ENCODE assay signal across 12 mouse cellular contexts in the genomic region with DNA sequence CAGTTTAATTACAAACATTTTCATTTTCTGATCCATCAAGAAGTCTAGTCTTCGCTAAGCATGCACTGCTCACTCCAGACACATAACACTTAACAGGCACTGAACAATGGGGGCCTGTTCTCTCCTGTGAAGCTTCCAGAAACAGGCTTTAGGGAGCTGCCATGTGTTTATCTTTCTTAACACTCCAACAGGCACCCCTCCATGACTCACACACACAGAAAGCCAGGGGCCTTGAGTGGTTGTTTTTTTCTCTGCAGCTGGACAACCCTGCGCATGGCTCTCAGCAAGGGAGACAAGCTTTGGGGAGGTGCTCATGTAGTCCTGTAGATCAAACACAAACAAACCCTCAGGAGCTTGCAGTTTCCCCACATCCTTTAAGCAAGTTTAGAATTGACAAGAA.
DNase-seq lines count a peak whose midpoint lies in the region; ATAC-seq lines count a peak whose summit lies in the region.
"Had no signal": no experiment of that assay in that cellular context is flagged by ENCODE, and none has a peak within 500 bp of the region (broad histone marks: within the 10 kb centered on the region; RNA-seq: fewer than 3 reads in every experiment).

No protein-coding gene starts in this region.

- intact Hi-C loops in heart, postnatal 36 days (cut with DNase I) = no loop called here
- intact Hi-C loops in gastrocnemius, postnatal 14 days (cut with DNase I; ENCODE audit: low total_unique reads) = no loop called here

- WGBS in heart, embryonic 13.5 days = 24% methylated on average over 2 of the region's 2 CpGs
- 81% methylated on average over 2 of the region's 2 CpGs for WGBS in hindbrain, embryonic 14.5 days
- 57% methylated on average over 2 of the region's 2 CpGs for WGBS in hindbrain, embryonic 12.5 days

- no peak overlapping the region for H3K9ac ChIP-seq in heart, embryonic 13.5 days
- H3K9ac ChIP-seq in hindbrain, embryonic 14.5 days = no peak overlapping the region
- H3K9ac ChIP-seq in hindbrain, embryonic 12.5 days = no peak overlapping the region
- H3K9ac ChIP-seq: neural tube, embryonic 13.5 days had no signal

- no peak for DNase-seq in heart, postnatal 36 days
- DNase-seq in adrenal gland, postnatal 14 days = peak; percentile 14
- peak; percentile 27 for DNase-seq in forelimb bud, embryonic 11.5 days (ENCODE audit: low read depth, low spot score)
- peak; percentile 17 for DNase-seq in mesoderm, embryonic 11.5 days (ENCODE audit: low read depth, low spot score)
- DNase-seq in hindbrain, embryonic 14.5 days (ENCODE audit: low spot score) = no peak
- no peak for DNase-seq in gastrocnemius, postnatal 14 days
- DNase-seq: cerebellum, postnatal 36 days; gastrocnemius, postnatal 25 days; kidney, adult 8-10 months had no signal

- H3K9me3 ChIP-seq in heart, embryonic 13.5 days = no peaks in the 10 kb centered on the region
- H3K9me3 ChIP-seq in hindbrain, embryonic 14.5 days (ENCODE audit: control insufficient read depth, low read length) = no peaks in the 10 kb centered on the region
- no peaks in the 10 kb centered on the region for H3K9me3 ChIP-seq in hindbrain, embryonic 12.5 days (replicated peaks)
- H3K9me3 ChIP-seq: neural tube, embryonic 13.5 days had no signal

- H3K27me3 ChIP-seq in heart, embryonic 13.5 days (replicated peaks) = no peaks in the 10 kb centered on the region
- H3K27me3 ChIP-seq in hindbrain, embryonic 14.5 days (ENCODE audit: control insufficient read depth, insufficient read depth, low read length) = no peaks in the 10 kb centered on the region
- no peaks in the 10 kb centered on the region for H3K27me3 ChIP-seq in hindbrain, embryonic 12.5 days
- H3K27me3 ChIP-seq: neural tube, embryonic 13.5 days had no signal

- H3K36me3 ChIP-seq in heart, embryonic 13.5 days = no peaks in the 10 kb centered on the region
- H3K36me3 ChIP-seq in hindbrain, embryonic 14.5 days (replicated peaks; ENCODE audit: control insufficient read depth, insufficient read depth) = no peaks in the 10 kb centered on the region
- H3K36me3 ChIP-seq in hindbrain, embryonic 12.5 days = no peaks in the 10 kb centered on the region
- H3K36me3 ChIP-seq: neural tube, embryonic 13.5 days had no signal

- H3K4me1 ChIP-seq in heart, embryonic 13.5 days = peaks cover 20% of the 10 kb centered on the region
- H3K4me1 ChIP-seq in hindbrain, embryonic 14.5 days (replicated peaks; ENCODE audit: control insufficient read depth, insufficient read depth, low read length) = no peaks in the 10 kb centered on the region
- H3K4me1 ChIP-seq in hindbrain, embryonic 12.5 days = 0 out of 2 replicates have a peak, but pooled peaks cover 3% of the 10 kb centered on the region
- H3K4me1 ChIP-seq: neural tube, embryonic 13.5 days had no signal

- H3K4me2 ChIP-seq in heart, embryonic 13.5 days = no peak overlapping the region
- H3K4me2 ChIP-seq in hindbrain, embryonic 14.5 days (replicated peaks) = no peak overlapping the region
- H3K4me2 ChIP-seq in hindbrain, embryonic 12.5 days (replicated peaks) = no peak overlapping the region
- H3K4me2 ChIP-seq: neural tube, embryonic 13.5 days had no signal

- H3K4me3 ChIP-seq in heart, embryonic 13.5 days = no peak overlapping the region
- no peak overlapping the region for H3K4me3 ChIP-seq in hindbrain, embryonic 14.5 days (replicated peaks; ENCODE audit: low read length)
- no peak overlapping the region for H3K4me3 ChIP-seq in hindbrain, embryonic 12.5 days
- H3K4me3 ChIP-seq: neural tube, embryonic 13.5 days had no signal

- 0 out of 2 replicates have a peak, but pooled peaks have one; percentile 37 for ATAC-seq in heart, embryonic 13.5 days (ENCODE audit: extremely low read depth, insufficient number of reproducible peaks, low FRiP score, low TSS enrichment)
- no peak for ATAC-seq in hindbrain, embryonic 14.5 days (ENCODE audit: low FRiP score)
- no peak for ATAC-seq in hindbrain, embryonic 12.5 days (ENCODE audit: low FRiP score)

- H3K27ac ChIP-seq in heart, embryonic 13.5 days (replicated peaks) = peak overlapping the region; percentile 61
- H3K27ac ChIP-seq in hindbrain, embryonic 14.5 days = no peak overlapping the region
- no peak overlapping the region for H3K27ac ChIP-seq in hindbrain, embryonic 12.5 days
- H3K27ac ChIP-seq: neural tube, embryonic 13.5 days had no signal

Comparison
In these comparisons a context has a peak if more than half of its experiments do, and no peak if none do; other contexts are left out.
1. DNase-seq: peak in adrenal gland, postnatal 14 days (single experiment), forelimb bud, embryonic 11.5 days (single experiment) and mesoderm, embryonic 11.5 days (single experiment); none in heart, postnatal 36 days (0 of 2), hindbrain, embryonic 14.5 days (single experiment) and gastrocnemius, postnatal 14 days (single experiment).